Mouse (Mus musculus): Measurements from ENCODE around the gene Nyap1. TPM values are rescaled to one million over a fixed set of nuclear protein-coding genes. Genes with fewer than 3 reads are reported as not detected.

The Nyap1 gene
- polyA plus RNA-seq, 1 experiment from 2014 or later, result 1.0 TPM

- 86% methylated on average over 7 of the region's 7 CpGs for WGBS
- ATAC-seq (ENCODE audit: low FRiP score, low TSS enrichment), result no peak
- Histone ChIP-seq H3K9me3 (ENCODE audit: control insufficient read depth, low read length) (no peaks in the 10 kb centered on the region), H3K4me3 (ENCODE audit: low read depth, low read length) (no peak overlapping the region), H3K27me3 (ENCODE audit: control insufficient read depth, insufficient read depth, low read length) (no peaks in the 10 kb centered on the region), H3K27ac (replicated peaks) (no peak overlapping the region), H3K4me2 (replicated peaks; ENCODE audit: low read depth) (no peak overlapping the region), H3K4me1 (replicated peaks; ENCODE audit: control insufficient read depth, insufficient read depth) (peaks cover 10% of the 10 kb centered on the region; the same call in 1 of the 2 replicates), H3K9ac (ENCODE audit: low read length) (no peak overlapping the region), H3K36me3 (ENCODE audit: control insufficient read depth, insufficient read depth, low read length) (peaks cover 15% of the 10 kb centered on the region)
- DNase-seq (ENCODE audit: low spot score), result no peak
- TF ChIP-seq CTCF (IDR thresholded peaks at IDR 0.05; ENCODE audit: low read depth) (no peak), EP300 (optimal IDR thresholded peaks at IDR 0.05) (no peak)
Measured at GRCm38 (mm10) chr5:137781661-137782060, 40.3 kb upstream of the Nyap1 start.

DNA sequence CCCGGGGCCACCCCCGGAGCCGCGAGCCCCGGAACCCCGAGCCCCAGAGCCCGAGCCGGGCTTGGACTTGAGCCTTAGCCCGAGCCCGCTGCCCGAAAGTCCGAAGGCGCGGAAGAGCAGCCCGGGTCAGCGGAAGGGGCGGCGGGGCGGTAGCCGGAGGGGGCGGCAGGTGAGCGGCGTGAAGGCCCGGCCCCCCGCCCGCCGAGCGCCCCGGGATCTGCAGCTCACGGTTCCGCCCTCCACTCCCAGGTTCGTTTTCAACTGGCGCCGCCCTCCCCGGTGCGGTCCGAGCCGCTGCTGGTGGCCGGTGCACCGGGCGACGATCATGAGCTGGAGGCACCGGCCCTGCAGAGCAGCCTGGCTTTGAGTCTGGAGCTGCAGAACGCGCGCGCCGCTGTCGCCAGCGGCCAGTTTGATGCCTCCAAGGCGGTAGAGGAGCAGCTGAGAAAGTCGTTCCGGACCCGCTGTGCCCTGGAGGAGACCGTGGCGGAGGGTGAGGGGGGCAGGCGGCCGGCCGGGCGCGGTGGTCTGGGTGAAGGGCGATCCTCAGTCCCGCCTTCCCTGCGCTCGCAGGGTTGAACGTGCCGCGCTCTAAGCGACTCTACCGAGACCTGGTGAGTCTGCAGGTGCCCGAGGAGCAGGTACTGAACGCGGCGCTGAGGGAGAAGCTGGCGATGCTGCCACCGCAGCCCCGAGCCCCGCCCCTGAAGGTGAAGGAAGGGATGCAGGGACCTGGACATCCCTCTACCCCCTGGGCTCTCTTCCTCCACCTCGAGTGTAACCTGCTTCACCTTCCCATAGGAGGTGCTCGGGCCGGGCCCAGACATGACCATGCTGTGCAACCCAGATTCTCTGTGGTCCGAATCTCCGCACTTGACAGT is 37.9 kb upstream of the Nyap1 start:
- DNase-seq (ENCODE audit: low spot score), result peak; percentile 55
- TF ChIP-seq CTCF (IDR thresholded peaks at IDR 0.05; ENCODE audit: low read depth), result no peak
- no peak for TF ChIP-seq EP300 (optimal IDR thresholded peaks at IDR 0.05)

GRCm38 (mm10) chr5:137778635-137779034 is 37.2 kb upstream of the Nyap1 start, which contains the start of gene Ppp1r35:
Gene Ppp1r35 (plus strand): TSS chr5:137778849.
- Histone ChIP-seq H3K36me3 (ENCODE audit: control insufficient read depth, insufficient read depth, low read length) (peaks cover 15% of the 10 kb centered on the region), H3K27ac (replicated peaks) (peak within 1 kb of the TSS; percentile 84), H3K4me1 (replicated peaks; ENCODE audit: control insufficient read depth, insufficient read depth) (0 out of 2 replicates have a peak, but pooled peaks cover 2% of the 10 kb centered on the region), H3K4me2 (replicated peaks; ENCODE audit: low read depth) (peak within 1 kb of the TSS; percentile 92), H3K4me3 (ENCODE audit: low read depth, low read length) (peak within 1 kb of the TSS; percentile 93), H3K9ac (ENCODE audit: low read length) (peak within 1 kb of the TSS; percentile 82), H3K9me3 (ENCODE audit: control insufficient read depth, low read length) (no peaks in the 10 kb centered on the region), H3K27me3 (ENCODE audit: control insufficient read depth, insufficient read depth, low read length) (no peaks in the 10 kb centered on the region)
- no peak for TF ChIP-seq CTCF (IDR thresholded peaks at IDR 0.05; ENCODE audit: low read depth)
- TF ChIP-seq EP300 (optimal IDR thresholded peaks at IDR 0.05), result no peak
- ATAC-seq (ENCODE audit: low FRiP score, low TSS enrichment) (peak; percentile 93), DNase-seq (ENCODE audit: low spot score) (peak; percentile 97)
- under 1% methylated on average over 31 of the region's 31 CpGs for WGBS

More for the DNA sequence above, 37.9 kb upstream of the Nyap1 start:
- Histone ChIP-seq H3K4me1 (replicated peaks; ENCODE audit: control insufficient read depth, insufficient read depth) (peaks cover 4% of the 10 kb centered on the region; the same call in 1 of the 2 replicates), H3K9me3 (ENCODE audit: control insufficient read depth, low read length) (no peaks in the 10 kb centered on the region), H3K9ac (ENCODE audit: low read length) (peak overlapping the region; percentile 82), H3K4me2 (replicated peaks; ENCODE audit: low read depth) (peak overlapping the region; percentile 92), H3K4me3 (ENCODE audit: low read depth, low read length) (peak overlapping the region; percentile 93), H3K36me3 (ENCODE audit: control insufficient read depth, insufficient read depth, low read length) (peaks cover 15% of the 10 kb centered on the region), H3K27me3 (ENCODE audit: control insufficient read depth, insufficient read depth, low read length) (no peaks in the 10 kb centered on the region), H3K27ac (replicated peaks) (peak overlapping the region; percentile 84)
- under 1% methylated on average over 59 of the region's 83 CpGs for WGBS
- peak; percentile 36 for ATAC-seq (ENCODE audit: low FRiP score, low TSS enrichment)

GRCm38 (mm10) chr5:137777267-137777845 is 35.9 kb upstream of the Nyap1 start:
- no peak for DNase-seq (ENCODE audit: low spot score)
- no peak for ATAC-seq (ENCODE audit: low FRiP score, low TSS enrichment)
- Histone ChIP-seq H3K4me1 (replicated peaks; ENCODE audit: control insufficient read depth, insufficient read depth) (no peaks in the 10 kb centered on the region), H3K9me3 (ENCODE audit: control insufficient read depth, low read length) (no peaks in the 10 kb centered on the region), H3K9ac (ENCODE audit: low read length) (no peak overlapping the region), H3K4me3 (ENCODE audit: low read depth, low read length) (no peak overlapping the region), H3K27ac (replicated peaks) (no peak overlapping the region), H3K4me2 (replicated peaks; ENCODE audit: low read depth) (no peak overlapping the region), H3K27me3 (ENCODE audit: control insufficient read depth, insufficient read depth, low read length) (no peaks in the 10 kb centered on the region), H3K36me3 (ENCODE audit: control insufficient read depth, insufficient read depth, low read length) (peaks cover 6% of the 10 kb centered on the region; the same call in 1 of the 2 replicates)
- no peak for TF ChIP-seq EP300 (optimal IDR thresholded peaks at IDR 0.05)
- WGBS, result 59% methylated on average over 7 of the region's 7 CpGs

DNA sequence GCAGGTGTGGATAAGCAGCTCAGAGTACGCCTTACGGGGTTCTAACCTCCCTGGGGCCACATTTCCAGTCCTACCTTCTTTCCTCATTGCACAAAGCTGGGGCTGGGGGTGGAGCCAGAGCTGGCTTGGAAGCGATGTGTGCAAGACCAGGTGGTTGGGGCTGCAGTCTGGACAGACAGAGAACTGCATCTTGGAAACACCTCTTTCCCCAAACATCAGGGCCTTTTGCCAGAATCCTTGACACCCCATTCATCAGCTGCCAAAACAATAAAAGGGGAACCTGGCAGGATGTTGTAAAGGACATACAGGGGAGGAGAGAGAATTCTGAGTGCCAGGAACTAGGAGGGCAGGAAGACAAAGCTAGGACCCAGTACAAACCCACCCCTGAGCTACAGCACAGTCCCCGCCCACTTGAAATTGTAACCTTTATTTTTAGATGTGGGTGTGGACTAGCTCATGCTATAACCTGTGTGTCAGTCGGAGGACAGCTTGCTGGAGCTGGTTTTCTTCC is 35.1 kb upstream of the Nyap1 start:
- 15% methylated on average over 5 of the region's 5 CpGs for WGBS
- Histone ChIP-seq H3K36me3 (ENCODE audit: control insufficient read depth, insufficient read depth, low read length) (0 out of 2 replicates have a peak, but pooled peaks cover 2% of the 10 kb centered on the region), H3K9me3 (ENCODE audit: control insufficient read depth, low read length) (no peaks in the 10 kb centered on the region), H3K4me1 (replicated peaks; ENCODE audit: control insufficient read depth, insufficient read depth) (no peaks in the 10 kb centered on the region), H3K4me3 (ENCODE audit: low read depth, low read length) (no peak overlapping the region), H3K27me3 (ENCODE audit: control insufficient read depth, insufficient read depth, low read length) (no peaks in the 10 kb centered on the region), H3K27ac (replicated peaks) (0 out of 2 replicates have a peak overlapping the region, but pooled peaks have one; percentile 14), H3K9ac (ENCODE audit: low read length) (no peak overlapping the region), H3K4me2 (replicated peaks; ENCODE audit: low read depth) (no peak overlapping the region)
- ATAC-seq (ENCODE audit: low FRiP score, low TSS enrichment) (peak; percentile 33; the same call in 1 of the 2 replicates), DNase-seq (ENCODE audit: low spot score) (peak; percentile 62)
- no peak; the same call in 1 of the 2 replicates for TF ChIP-seq CTCF (IDR thresholded peaks at IDR 0.05; ENCODE audit: low read depth)
- no peak for TF ChIP-seq EP300 (optimal IDR thresholded peaks at IDR 0.05)

All from stomach, postnatal 0 days (tissue).